Mouse (Mus musculus) midbrain, embryonic 16.5 days (tissue): ENCODE data around the gene Olfr1255. TPM values are rescaled to one million over a fixed set of nuclear protein-coding genes. Genes with fewer than 3 reads are reported as not detected.

Experiments
- ATAC-seq: fragments of 200-750 bp; cut with Nextera tagmentation; 2 replicates; pipeline ENCODE4 v1.8.0; 2017; ENCODE audit warnings: moderate TSS enrichment
- H3K27ac ChIP-seq: fragments of 300-500 bp; sonication (generic); 2 replicates; pipeline ENCODE4 v1.5.1; 2014; ENCODE audit warnings: mild to moderate bottlenecking, low read length, mixed read lengths
- H3K27me3 ChIP-seq: fragments of 300-500 bp; sonication (generic); 2 replicates; pipeline ENCODE4 v1.6.1; 2014; ENCODE audit warnings: low read depth, low read length, mixed read lengths; ENCODE audit not compliant: control insufficient read depth, insufficient read depth
- H3K36me3 ChIP-seq: fragments of 300-500 bp; sonication (generic); 2 replicates; pipeline ENCODE4 v1.6.1; 2014; ENCODE audit warnings: mild to moderate bottlenecking, low read length, moderate library complexity, mixed read lengths; ENCODE audit not compliant: control insufficient read depth, insufficient read depth
- H3K4me1 ChIP-seq: fragments of 300-500 bp; sonication (generic); 2 replicates; pipeline ENCODE4 v1.6.1; 2014; ENCODE audit warnings: mild to moderate bottlenecking, low read length, mixed read lengths; ENCODE audit not compliant: control insufficient read depth, insufficient read depth
- H3K4me2 ChIP-seq: fragments of 300-500 bp; sonication (generic); 2 replicates; pipeline ENCODE4 v1.6.1; 2014; ENCODE audit warnings: mild to moderate bottlenecking, low read length, mixed read lengths
- H3K4me3 ChIP-seq: fragments of 300-500 bp; sonication (generic); 2 replicates; pipeline ENCODE4 v1.5.1; 2014; ENCODE audit warnings: low read depth, mild to moderate bottlenecking, low read length, moderate library complexity, mixed read lengths
- H3K9ac ChIP-seq: fragments of 300-500 bp; sonication (generic); 2 replicates; pipeline ENCODE4 v1.6.1; 2014; ENCODE audit warnings: low read depth, low read length, mixed read lengths
- H3K9me3 ChIP-seq: fragments of 300-500 bp; sonication (generic); replicated peaks from 2 replicates; pipeline ENCODE4 v1.6.1; 2014; ENCODE audit warnings: mild to moderate bottlenecking, low read length, mixed read lengths; ENCODE audit not compliant: control insufficient read depth, poor library complexity, severe bottlenecking
- WGBS: fragments of 180-500 bp; shearing (Covaris S2); extraction: QIAGEN DNeasy Blood & Tissue Kit; methylation state at CpG from one replicate; pipeline ENCODE4 v1.1.7; 2014; 5-methylcytosine and 5-hydroxymethylcytosine counted together
- polyA plus RNA-seq: library from polyadenylated mRNA; unstranded; fragments of >200 nt; fragmentation: Nextera tagmentation; extraction: Ambion mirVana; gene quantifications from 2 replicates; pipeline ENCODE4 v1.2.1, GENCODE M21; 2015

Olfr1255 gene
- polyA plus RNA-seq: not detected in 2 replicates

- H3K9ac ChIP-seq: no peak within 1 kb of the TSS
- no peak within 1 kb of the TSS for H3K4me3 ChIP-seq
- no peaks in the 10 kb centered on the region for H3K4me1 ChIP-seq
- H3K36me3 ChIP-seq: no peaks in the 10 kb centered on the region
- H3K27ac ChIP-seq: no peak within 1 kb of the TSS
- WGBS: 82% methylated on average over 3 of the region's 3 CpGs
- H3K9me3 ChIP-seq: no peaks in the 10 kb centered on the region
- no peak for ATAC-seq
- H3K4me2 ChIP-seq: no peak within 1 kb of the TSS
- H3K27me3 ChIP-seq: no peaks in the 10 kb centered on the region
Observed at GRCm38 (mm10) chr2:89811751-89812150, at the start of gene Olfr1255. Olfr1255 (plus strand) TSS chr2:89812051.

DNA sequence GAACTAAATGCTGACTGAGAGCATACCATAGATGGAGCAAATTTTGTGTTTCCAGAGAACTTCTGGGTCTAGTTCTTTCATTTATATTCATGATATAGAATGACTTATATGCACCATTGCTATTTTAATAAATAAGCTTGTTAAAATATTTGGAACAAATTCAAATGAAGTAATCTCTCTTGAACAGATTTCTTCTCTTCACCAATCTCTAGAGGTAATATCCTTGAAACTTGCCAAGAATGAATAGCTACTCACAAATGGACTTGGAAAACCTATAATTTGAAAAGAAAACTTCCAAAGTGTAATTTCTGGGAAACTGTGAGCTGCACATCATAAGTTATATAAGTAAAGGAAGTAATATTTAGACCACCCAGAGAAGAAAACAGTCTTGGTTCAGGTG lies 18.3 kb upstream of the Olfr1255 start, which contains the start of gene Olfr1254:
TSS of gene Olfr1254 (minus strand) at position 101 of the 400 bp plus-strand sequence.
- H3K4me1 ChIP-seq: no peaks in the 10 kb centered on the region
- H3K9ac ChIP-seq: no peak within 1 kb of the TSS
- no peak within 1 kb of the TSS for H3K4me2 ChIP-seq
- no peaks in the 10 kb centered on the region for H3K36me3 ChIP-seq
- no peak for ATAC-seq
- no peak within 1 kb of the TSS for H3K27ac ChIP-seq
- no peak within 1 kb of the TSS for H3K4me3 ChIP-seq
- H3K27me3 ChIP-seq: no peaks in the 10 kb centered on the region
- H3K9me3 ChIP-seq: no peaks in the 10 kb centered on the region

GRCm38 (mm10) chr2:89799583-89799982 lies 12.3 kb upstream of the Olfr1255 start:
- Histone ChIP-seq H3K9me3 (no peaks in the 10 kb centered on the region), H3K4me3 (no peak overlapping the region), H3K27ac (no peak overlapping the region), H3K27me3 (no peaks in the 10 kb centered on the region), H3K36me3 (no peaks in the 10 kb centered on the region), H3K4me2 (no peak overlapping the region), H3K4me1 (no peaks in the 10 kb centered on the region), H3K9ac (no peak overlapping the region)
- no peak for ATAC-seq
- WGBS: 94% methylated on average over 3 of the region's 3 CpGs

- no peak overlapping the region for H3K9ac ChIP-seq
- H3K36me3 ChIP-seq: no peaks in the 10 kb centered on the region
- H3K9me3 ChIP-seq: no peaks in the 10 kb centered on the region
- no peaks in the 10 kb centered on the region for H3K27me3 ChIP-seq
- H3K4me3 ChIP-seq: no peak overlapping the region
- H3K4me2 ChIP-seq: no peak overlapping the region
- no peak overlapping the region for H3K27ac ChIP-seq
- 81% methylated on average over 2 of the region's 2 CpGs for WGBS
- ATAC-seq: no peak
- H3K4me1 ChIP-seq: no peaks in the 10 kb centered on the region
Observed at GRCm38 (mm10) chr2:89810751-89811150, 1.1 kb upstream of the Olfr1255 start.

DNA sequence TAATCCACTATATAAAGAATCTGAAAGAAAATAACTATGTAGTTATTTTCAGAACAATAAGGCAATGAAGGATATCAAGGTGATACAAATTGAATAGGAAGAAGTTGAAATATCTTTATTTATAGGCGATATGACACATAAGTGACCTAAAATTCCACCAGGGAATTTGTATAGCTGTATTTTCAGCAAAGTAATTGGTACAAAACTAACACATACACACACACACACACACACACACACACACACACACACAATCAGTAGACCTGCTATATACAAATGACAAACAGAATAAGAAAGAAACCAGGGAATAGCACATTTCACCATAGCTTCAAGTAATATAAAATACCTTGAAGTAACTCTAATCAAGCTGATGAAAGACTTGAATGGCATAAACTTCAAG lies 8.4 kb downstream of the Olfr1255 start:
- Histone ChIP-seq H3K4me2 (no peak overlapping the region), H3K9me3 (no peaks in the 10 kb centered on the region), H3K27ac (no peak overlapping the region), H3K4me3 (no peak overlapping the region), H3K4me1 (no peaks in the 10 kb centered on the region), H3K27me3 (no peaks in the 10 kb centered on the region), H3K9ac (no peak overlapping the region), H3K36me3 (no peaks in the 10 kb centered on the region)
- WGBS: 94% methylated on average over 1 of the region's 1 CpGs
- no peak for ATAC-seq

GRCm38 (mm10) chr2:89841455-89841854 lies 29.6 kb downstream of the Olfr1255 start, which contains the start of gene Olfr1256:
Olfr1256 (minus strand) TSS chr2:89841555.
- Histone ChIP-seq H3K4me3 (no peak within 1 kb of the TSS), H3K4me1 (no peaks in the 10 kb centered on the region), H3K9ac (no peak within 1 kb of the TSS), H3K27ac (no peak within 1 kb of the TSS), H3K36me3 (no peaks in the 10 kb centered on the region), H3K9me3 (no peaks in the 10 kb centered on the region), H3K4me2 (no peak within 1 kb of the TSS), H3K27me3 (no peaks in the 10 kb centered on the region)
- 58% methylated on average over 2 of the region's 2 CpGs for WGBS
- no peak for ATAC-seq

DNA sequence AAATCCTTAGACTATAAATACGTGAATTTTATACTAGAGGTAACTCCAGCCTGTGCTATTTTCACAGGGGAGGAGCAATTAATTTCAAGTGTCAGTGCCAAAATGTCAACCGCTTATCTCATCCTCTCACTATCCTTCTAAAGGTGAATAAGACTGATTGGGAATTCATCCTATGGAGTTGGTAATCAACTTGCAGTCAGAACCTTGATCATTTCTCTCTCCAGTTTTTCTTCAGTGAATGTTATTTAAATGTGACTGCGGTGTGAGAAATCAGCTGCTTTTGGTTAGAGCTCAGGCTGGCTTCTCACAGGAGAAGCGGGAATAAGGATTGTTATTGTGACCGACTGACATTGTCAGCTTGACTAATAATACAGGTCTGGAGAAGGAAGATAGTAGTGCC lies 36.3 kb downstream of the Olfr1255 start, which contains the start of gene Olfr48:
TSS of gene Olfr48 (minus strand) at position 101 of the 400 bp plus-strand sequence.
- Histone ChIP-seq H3K27me3 (no peaks in the 10 kb centered on the region), H3K4me2 (no peak within 1 kb of the TSS), H3K9ac (no peak within 1 kb of the TSS), H3K4me1 (no peaks in the 10 kb centered on the region), H3K9me3 (no peaks in the 10 kb centered on the region), H3K4me3 (no peak within 1 kb of the TSS), H3K27ac (no peak within 1 kb of the TSS), H3K36me3 (no peaks in the 10 kb centered on the region)
- 81% methylated on average over 5 of the region's 5 CpGs for WGBS
- ATAC-seq: no peak

- H3K4me2 ChIP-seq: no peak overlapping the region
- 95% methylated on average over 1 of the region's 1 CpGs for WGBS
- no peak overlapping the region for H3K27ac ChIP-seq
- no peaks in the 10 kb centered on the region for H3K27me3 ChIP-seq
- no peaks in the 10 kb centered on the region for H3K4me1 ChIP-seq
- H3K4me3 ChIP-seq: no peak overlapping the region
- no peak for ATAC-seq
- no peak overlapping the region for H3K9ac ChIP-seq
- H3K36me3 ChIP-seq: no peaks in the 10 kb centered on the region
- H3K9me3 ChIP-seq: no peaks in the 10 kb centered on the region
Observed at GRCm38 (mm10) chr2:89849230-89849629, 37.4 kb downstream of the Olfr1255 start.
